Mouse (Mus musculus): ENCODE results near the gene Banf1.
"Not testable (repeated sequence)": the region's sequence is repeated elsewhere in the genome, so short reads cannot be mapped to it uniquely, and the experiment has no call there.

Gene Banf1

DNA sequence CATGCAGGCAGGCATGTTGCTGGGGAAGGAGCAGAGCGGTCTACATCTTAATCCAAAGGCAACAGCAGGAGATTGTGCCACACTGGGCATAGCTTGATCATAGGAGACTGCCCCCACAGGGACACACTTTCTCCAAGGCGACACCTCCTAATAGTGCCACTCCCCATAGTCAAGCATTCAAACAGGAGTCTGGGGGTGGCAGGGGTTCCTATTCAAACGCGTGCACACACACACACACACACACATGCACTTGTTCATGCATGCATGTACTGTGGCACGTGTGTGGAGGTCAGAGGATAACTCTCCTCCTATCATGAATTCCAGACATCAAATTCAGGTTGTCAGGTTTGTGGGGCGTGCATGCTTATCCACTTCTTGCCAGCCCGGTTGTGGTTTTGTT lies 5.8 kb upstream of the Banf1 start:
- no peak for DNase-seq

DNA sequence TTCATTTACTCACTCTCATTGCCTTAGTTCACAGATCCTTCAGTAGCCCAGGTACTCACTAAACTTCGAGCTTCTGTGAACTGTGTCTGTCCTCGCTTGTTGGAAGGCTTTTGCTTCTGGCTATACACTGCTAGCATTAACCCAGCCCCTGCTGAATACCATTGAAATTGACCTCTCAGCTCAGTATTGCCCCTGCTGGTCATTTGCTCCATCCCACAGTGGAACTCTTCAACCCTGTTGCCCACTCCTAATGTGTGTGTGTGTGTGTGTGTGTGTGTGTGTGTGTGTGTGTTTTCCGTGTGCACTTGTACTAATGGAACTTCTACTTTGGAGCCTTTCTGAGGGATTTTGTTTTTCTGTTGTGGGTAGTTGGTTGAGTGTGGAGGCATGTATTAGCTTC lies 4.0 kb upstream of the Banf1 start:
- no peak for DNase-seq

DNA sequence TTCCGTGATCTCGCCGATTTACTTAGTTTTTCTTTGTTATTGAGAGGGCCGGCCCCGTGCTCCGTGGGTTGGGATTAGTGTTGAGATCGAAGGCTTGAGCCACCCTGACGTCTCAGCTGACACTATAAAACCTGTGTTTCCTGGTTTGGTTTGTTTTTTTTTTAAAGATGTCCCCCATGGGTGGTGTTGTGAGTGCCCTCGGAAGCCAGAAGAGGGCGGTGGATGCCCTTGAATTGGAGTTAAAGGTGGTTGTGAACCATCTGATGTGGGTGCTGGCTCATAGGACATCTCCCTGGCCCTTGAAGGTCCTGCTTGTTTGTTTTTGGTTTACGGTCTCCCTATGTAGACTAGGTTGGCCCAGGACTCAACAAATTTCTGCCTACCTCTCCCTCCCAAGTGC lies 487 bp upstream of the Banf1 start:
- peak; percentile 23 for DNase-seq

DNA sequence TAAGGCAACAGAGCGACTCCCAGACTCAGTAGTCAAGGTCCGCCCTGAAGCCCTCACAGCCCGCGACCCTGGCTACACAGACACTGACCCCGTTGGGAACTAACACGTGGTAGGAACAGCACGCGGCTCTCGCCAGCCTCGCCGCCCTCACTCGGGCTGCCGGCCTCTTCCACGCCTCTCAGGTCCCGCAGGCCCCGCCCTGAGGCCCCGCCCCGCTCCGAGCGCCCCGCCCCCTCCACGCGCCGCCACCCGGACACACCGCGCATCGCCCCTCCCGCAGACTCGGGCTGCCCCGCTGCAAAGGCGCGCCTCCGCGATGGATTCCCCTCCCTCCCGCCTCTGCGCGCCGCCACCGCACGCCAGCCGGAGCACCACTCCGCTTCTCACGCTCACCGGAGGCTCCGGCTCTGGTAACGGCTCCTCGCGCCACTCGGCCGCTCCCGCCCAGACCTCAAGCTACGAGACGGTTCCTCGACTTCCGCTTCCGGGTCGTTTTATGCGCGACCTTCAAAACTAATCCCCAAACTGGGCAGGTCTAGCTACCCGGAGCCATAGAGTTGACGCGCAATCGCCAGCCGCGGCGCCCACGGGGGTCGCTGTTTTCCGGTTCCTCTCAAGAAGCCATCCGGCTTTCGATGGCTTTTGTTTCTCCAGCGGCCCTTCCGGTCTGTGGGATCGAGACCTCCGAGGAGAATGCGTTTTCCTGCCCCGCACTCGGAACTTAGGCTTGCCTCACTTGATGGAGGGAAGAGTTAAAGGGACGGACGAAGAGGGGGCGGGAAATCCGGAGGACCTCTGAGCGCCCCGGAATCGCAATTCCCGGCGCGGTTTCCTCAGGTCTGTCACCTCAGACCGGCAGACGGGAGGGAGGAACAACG lies 554 bp downstream of the Banf1 start, which contains the start of gene Eif1ad:
Gene Eif1ad, plus strand, starts transcription at position 567 of the 878 bp plus-strand sequence.
- peak; percentile 99 for DNase-seq

DNA sequence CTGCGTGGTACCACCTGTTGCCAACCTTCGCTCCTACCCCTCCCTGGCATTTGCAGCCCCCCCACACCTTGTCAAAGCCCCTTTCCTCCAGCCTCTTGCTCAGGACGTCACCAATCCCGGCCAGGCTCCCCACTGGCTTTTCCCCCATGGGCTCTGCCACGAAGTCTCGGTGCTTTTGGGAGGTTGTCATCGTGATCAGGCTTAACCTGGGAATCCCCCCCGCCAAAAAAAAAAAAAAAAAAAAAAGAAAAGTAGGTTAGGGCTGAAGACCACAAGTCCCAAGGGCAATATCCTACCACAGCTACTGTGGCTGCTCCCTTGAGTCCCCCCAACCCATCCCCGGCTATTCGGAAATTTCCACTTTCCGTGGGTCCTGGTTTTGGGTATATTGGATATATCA lies 1.2 kb downstream of the Banf1 start:
- DNase-seq, result no peak

DNA sequence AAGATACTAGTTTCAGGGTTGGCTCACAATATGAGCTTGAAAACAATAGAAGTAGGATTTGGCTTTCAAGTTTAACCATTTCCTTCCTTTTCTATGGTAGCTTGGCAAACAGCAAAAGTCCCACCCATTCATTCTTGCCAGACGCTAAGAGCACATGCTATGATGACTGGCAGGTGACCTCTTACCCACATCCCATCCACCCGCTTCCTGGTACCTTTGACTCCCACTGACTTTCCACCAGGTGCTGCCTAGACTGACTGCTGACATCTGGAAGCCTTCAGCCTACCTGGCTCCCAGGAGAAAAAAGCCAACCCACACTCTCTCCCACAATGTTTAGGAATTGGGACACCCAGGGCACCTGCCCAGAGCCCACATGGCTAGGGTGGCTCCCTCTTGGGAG lies 2.8 kb downstream of the Banf1 start:
- DNase-seq, result no peak

DNA sequence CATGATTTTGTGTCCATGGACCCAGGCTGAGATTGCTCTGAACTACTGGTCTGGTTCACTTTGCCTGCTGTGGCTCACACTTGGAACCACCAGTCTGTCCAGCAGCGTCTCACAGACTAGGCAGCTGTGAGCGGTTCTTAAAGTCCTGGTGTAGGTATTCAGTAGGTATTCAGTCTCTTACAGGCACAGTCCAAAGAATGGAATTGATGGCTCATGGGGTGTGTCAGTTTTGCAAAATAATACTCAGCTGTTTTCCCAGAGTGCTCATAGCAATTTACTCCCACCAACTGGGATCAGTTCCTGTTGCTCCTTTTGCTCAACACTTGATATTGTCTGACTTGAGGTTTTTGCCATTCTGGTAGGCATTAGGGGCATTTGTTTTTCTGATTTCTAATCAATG lies 4.8 kb downstream of the Banf1 start:
- DNase-seq, result no peak

DNA sequence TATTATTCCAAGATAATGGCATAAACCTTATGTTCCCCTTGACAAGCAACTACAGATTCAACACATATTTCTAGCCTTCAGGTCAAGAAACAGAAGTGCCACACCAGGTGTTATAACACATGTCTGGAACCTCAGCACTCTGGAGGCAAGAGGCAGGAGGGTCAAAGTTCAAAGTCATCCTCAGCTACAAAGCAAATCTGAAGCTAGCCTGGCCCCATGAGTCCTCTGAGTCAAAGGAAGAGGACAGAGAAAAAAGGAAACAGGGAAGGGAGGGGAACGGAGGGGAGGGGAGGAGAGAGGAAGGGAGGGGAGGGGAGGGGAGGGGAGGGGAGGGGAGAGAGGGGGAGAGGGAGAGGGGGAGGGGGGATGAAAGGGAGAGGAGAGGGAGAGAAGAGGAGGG lies 10.9 kb downstream of the Banf1 start:
- peak; percentile 18 for DNase-seq

DNA sequence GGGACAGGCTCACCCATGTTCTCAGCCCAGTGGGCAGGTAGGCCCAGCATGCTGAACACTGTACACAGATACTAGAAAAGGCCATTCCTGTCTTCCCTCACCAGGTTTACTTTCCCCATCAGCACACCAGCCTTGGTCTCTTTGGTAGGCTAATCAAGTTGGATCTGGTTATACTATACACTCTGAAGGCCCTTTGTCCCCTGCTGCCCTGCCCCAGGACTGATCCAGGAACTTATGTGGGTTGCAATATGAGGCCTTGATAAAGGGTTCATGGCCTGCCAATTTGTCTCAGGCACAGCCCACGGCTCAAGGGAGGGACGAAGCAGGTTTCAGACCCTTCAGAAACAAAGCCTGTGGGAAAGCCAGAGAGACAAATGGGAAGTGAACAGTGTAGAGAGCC lies 13.4 kb downstream of the Banf1 start:
- no peak for DNase-seq

DNA sequence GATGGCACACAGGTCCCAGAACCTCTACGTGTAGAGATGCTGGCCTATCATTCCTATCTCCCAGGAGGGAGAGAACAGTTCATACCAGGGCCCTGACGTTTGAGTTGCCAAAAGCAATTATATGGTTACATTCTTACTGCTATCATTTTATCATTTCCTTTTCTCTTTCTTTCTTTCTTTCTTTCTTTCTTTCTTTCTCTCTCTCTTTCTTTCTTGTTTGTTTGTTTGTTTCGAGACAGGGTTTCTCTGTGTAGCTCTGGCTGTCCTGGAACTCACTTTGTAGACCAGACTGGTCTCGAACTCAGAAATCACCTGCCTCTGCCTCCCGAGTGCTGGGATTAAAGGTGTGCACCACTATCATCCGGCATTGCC lies 17.5 kb downstream of the Banf1 start, which contains the start of gene Cst6:
Gene Cst6, minus strand, starts transcription at position 73 of the 372 bp plus-strand sequence.
- DNase-seq, result not testable (repeated sequence)

DNA sequence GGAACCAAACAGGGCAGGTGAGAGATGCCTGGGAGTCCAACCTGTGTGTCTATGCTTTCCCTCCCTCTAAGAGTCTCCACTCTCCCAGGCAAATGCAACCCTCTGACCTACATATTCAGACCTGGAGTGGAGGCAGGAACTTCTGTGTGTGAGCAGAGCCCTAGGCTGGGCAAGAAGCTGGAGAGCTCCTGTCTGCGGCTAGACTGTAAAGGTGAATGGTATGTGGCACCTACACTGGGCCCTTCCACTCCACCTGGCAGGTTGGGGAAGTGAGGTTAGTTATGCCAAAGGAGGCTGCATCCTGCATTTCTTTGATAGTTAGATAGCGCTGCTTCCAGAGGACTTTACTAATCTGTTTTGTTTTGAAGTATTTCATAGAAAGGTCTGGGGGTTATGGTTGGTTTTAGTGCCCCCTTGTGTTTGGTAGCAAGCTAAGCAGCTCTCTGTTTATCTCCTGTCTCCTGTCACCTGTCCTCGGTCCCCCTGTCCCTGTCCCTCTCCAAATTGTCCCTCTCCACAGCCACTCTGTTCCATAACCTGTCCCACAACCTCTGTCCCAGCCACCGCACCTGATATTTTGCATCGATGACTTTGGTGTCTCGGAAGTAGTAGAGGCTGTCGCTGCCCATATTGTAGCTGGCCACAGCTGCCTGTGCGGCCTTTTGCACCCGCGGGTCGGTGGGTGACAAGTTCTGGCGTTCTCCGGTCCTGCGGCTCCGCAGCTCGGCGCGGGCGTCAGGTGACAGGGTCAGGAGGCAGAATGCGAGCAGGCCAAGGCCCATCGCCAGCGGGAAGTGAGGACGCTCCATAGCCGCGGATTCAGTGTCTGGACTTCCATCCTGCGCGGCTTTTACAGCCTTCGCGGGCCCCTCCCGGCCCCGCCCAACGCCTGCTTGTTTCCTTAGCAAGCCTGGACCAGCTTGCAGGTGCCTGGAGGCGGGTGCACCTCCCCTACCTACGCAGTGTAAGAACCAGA lies 18.2 kb downstream of the Banf1 start:
- peak; percentile 52 for DNase-seq

DNA sequence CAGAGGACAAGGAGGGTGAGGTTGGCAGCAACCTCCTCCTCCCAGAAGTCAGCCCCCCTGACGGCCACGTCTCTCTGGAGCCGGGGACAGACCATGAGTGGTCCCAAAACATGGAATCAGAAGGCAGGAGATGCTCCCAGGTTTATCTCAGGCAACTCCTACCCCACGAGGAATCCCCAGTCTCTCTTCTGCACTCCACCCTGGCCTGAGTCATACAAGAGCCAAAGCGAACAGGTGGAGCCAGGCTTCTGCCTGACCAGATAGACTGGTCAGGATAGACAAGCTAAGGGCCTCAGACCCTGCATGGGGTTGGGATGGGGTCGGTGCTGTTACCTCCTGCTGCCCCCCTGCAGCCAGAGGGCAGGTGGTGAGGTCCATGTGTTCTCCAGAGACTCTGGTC lies 18.9 kb downstream of the Banf1 start:
- DNase-seq, result no peak

DNA sequence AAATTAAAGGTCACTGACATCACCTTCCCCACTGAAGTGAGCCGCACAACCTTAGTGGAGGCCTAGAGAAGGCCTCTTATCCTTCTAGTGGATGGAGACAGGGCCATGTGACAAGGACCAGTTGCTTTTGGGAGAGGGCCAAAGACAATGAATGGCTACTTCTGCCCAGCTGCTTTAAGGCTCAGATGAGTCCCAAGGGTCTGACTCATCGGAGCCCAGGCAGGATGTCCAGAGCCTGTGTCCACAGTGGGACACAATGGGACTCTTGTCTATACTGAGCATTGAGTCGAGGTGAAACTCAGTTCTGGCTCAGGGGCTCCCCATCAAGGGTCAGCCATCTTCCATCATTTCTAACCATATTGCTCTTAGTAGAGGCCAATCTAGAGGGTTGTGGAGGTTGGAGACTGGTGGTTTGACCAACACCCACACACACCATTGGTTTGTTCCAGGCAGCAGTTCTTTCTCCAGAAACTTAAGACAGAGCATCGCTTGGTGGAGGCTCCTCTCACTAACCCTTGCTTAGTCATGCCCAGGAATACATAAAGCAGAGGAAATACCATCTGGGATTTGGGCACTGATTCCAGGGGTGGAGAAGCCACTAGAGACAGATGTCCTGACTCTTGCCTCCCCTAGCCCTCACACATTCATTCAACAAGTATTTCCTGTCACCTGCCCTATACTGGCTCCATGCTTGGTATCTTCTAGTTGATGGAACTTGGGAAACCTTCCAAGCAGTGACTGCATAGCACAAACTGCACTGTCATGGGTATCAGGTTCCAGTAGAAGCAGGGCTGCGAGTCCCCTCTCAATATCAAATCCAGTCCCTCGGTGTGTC lies 21.5 kb downstream of the Banf1 start:
- DNase-seq, result no peak

DNA sequence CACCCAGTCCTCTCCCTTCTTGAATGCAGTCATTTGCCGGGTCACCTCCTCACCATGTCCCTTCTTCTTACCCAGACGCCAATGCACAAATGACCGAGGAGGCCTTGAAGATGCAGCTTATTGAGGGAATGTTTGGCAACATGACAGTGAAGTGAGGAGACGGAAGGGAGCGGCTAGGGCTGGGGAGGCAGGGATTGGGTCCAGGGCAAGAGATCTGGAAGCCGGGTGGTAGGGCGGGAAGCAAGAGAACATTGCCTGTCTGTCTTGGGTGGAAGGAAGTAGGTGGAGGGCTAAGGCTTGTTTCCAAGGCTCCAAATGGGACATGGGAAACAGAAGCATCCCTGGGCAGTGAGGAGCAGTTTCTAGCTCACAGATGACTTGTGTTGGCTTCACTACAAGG lies 25.6 kb downstream of the Banf1 start:
- DNase-seq, result no peak

DNA sequence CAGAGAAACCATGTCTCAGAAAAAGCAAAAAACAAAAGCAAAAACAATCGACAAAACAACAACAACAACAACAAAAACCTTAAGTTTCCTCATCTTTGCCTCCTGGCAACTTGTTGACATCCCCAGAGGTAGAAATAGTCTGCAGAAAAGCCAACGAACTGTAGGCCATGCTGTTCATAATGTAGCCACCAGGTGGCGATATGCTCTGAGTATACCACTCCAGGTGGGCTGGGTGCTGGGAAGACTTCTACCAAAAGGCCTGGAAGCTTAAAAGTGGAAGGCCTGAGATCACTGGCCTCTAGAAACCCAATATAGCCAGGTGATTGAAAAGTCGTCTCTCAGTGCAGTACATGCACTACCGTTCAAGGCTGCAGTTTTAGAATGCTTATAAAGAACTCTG lies 29.0 kb downstream of the Banf1 start:
- DNase-seq, result peak; percentile 85

DNA sequence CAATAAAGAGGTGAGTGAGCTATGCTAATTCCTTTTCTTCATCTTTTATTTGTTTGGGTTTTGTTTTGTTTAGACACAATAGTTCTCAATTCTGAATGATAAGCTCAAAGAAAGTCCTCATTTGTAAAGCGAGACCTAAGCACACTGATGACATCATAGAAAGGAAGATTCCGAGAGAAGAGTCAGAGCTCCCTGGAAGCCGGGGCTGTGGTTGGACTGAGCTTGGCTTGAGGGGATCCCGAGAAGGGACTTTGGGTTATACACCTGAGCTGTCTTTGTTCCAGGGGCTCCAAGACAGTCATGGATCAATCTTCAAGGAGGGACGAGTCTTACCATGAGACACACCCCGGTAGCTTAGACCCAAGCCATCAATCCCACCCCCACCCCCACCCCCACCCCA lies 31.5 kb downstream of the Banf1 start, which contains the start of gene Catsper1:
Gene Catsper1, plus strand, starts transcription at position 301 of the 400 bp plus-strand sequence.
- no peak for DNase-seq

DNA sequence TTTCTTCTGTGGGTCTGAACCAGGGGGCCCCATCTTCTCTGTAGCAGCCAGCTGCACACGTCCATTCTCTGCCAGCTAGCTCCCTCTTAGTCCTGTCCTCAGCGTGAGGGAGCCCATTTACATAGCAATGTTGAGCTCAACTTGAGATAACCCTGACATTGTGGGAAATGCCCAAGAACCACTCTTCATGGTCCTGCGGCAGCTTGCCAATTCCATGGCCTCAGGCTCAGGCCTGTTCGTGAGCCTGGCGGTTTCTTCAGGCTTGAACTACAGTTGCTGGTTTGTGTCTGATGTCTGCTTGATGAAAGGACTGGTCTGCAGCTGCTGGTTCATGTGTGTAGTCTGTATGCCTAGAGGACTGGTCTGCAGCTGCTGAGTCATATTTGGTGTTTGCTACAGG lies 32.2 kb downstream of the Banf1 start:
- DNase-seq, result no peak

DNA sequence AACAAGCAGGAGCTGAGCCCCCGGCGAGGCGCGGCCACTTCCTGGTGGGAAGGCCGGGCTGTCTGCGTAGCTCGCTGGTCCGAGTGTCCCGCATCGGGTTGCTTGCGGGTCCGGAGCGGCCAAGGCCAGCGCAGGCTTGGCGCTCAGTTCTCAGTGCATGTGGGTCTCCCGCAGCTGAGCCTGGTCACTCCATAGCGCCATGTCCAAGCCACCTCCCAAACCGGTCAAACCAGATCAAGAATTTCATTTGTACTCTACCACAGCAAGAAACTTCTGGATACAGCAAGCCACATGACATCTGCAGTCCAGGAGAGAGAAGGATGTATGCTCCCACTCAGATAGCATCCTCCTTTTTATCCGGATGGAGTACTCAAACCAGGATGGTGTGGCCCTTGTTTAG lies 39.0 kb downstream of the Banf1 start:
- DNase-seq, result no peak

DNA sequence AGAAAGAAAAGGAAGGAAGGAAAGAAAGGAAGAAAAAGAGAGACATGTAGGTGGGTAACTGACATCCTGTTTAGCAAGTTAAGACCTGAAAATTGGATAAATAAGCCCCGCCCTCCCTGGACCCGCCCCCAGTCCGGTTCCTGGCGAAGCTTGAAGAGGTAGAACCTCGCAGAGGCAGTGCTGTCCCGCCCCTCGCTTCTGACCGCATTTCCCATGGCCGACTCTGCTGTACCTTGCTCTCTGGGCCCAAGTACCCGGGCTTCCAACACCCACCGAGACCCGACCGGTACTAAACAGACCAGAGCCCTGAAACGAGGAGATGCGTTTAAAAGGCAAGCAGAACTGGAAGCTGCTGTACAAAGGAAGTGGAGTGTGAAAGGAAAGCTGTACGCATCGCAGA lies 43.2 kb downstream of the Banf1 start:
- DNase-seq, result no peak

All from embryo, embryonic 11 days (tissue).